13 mouse cellular contexts compared by ENCODE assay signal in genomic region chr1:62734980-62735379, GRCm38 (mm10).
"Had no signal": no experiment of that assay in that cellular context is flagged by ENCODE, and none has a peak within 500 bp of the region (broad histone marks: within the 10 kb centered on the region; RNA-seq: fewer than 3 reads in every experiment).

No protein-coding gene starts in this region.

- H3K4me2 ChIP-seq: lung, embryonic 14.5 days; midbrain, embryonic 12.5 days; neural tube, embryonic 12.5 days; stomach, embryonic 15.5 days had no signal

- H3K27ac ChIP-seq: midbrain, embryonic 10.5 days; midbrain, embryonic 12.5 days; neural tube, embryonic 12.5 days; stomach, embryonic 15.5 days; stomach, postnatal 0 days had no signal

- H3K9me3 ChIP-seq: midbrain, embryonic 10.5 days; midbrain, embryonic 12.5 days; neural tube, embryonic 12.5 days; stomach, embryonic 15.5 days had no signal

- DNase-seq: lung, adult 18-20 months; lung, embryonic 14.5 days; lung, postnatal 10 days; lung, postnatal 4 days; midbrain, embryonic 14.5 days; right cerebral cortex, postnatal 14 days; thymus, adult 2 months; thymus, postnatal 36 days had no signal

- H3K9ac ChIP-seq: lung, embryonic 14.5 days; midbrain, embryonic 12.5 days; neural tube, embryonic 12.5 days; stomach, embryonic 15.5 days had no signal

- H3K36me3 ChIP-seq: midbrain, embryonic 12.5 days; stomach, embryonic 15.5 days had no signal

- H3K4me1 ChIP-seq: midbrain, embryonic 12.5 days had no signal

- H3K27me3 ChIP-seq: stomach, embryonic 15.5 days had no signal

- H3K4me3 ChIP-seq: midbrain, embryonic 10.5 days; midbrain, embryonic 12.5 days; neural tube, embryonic 12.5 days; stomach, embryonic 15.5 days had no signal
